Mouse (Mus musculus) brain, adult 2 months (tissue): Measurements from ENCODE around the gene Dner.
"Not testable (repeated sequence)": the region's sequence is repeated elsewhere in the genome, so short reads cannot be mapped to it uniquely, and the experiment has no call there.

Experiments
- DNase-seq: peaks from one replicate; pipeline ENCODE4 v3.0.0; 2011; ENCODE audit warnings: low read depth, low spot score

Dner gene

GRCm38 (mm10) chr1:84399671-84400070 is 296.4 kb downstream of the Dner start:
- DNase-seq = no peak

- DNase-seq = no peak
Observed at GRCm38 (mm10) chr1:84399118-84399517, 296.9 kb downstream of the Dner start.

GRCm38 (mm10) chr1:84396787-84397186 is 299.2 kb downstream of the Dner start:
- peak; percentile 54 for DNase-seq

GRCm38 (mm10) chr1:84395928-84396327 is 300.1 kb downstream of the Dner start:
- DNase-seq = no peak

- no peak for DNase-seq
Observed at GRCm38 (mm10) chr1:84390961-84391360, 305.1 kb downstream of the Dner start.

- peak; percentile 69 for DNase-seq
Observed at GRCm38 (mm10) chr1:84387616-84388015, 308.4 kb downstream of the Dner start.

- peak; percentile 72 for DNase-seq
Observed at GRCm38 (mm10) chr1:84386481-84387146, 309.4 kb downstream of the Dner start.

- no peak for DNase-seq
Observed at GRCm38 (mm10) chr1:84382709-84383108, 313.3 kb downstream of the Dner start.

- peak; percentile 31 for DNase-seq
Observed at GRCm38 (mm10) chr1:84382064-84382463, 314.0 kb downstream of the Dner start.

GRCm38 (mm10) chr1:84380895-84381294 is 315.1 kb downstream of the Dner start:
- peak; percentile 13 for DNase-seq

- DNase-seq = no peak
Observed at GRCm38 (mm10) chr1:84367733-84368132, 328.3 kb downstream of the Dner start.

- peak; percentile 60 for DNase-seq
Observed at GRCm38 (mm10) chr1:84366553-84366952, 329.5 kb downstream of the Dner start.

GRCm38 (mm10) chr1:84363967-84364366 is 332.1 kb downstream of the Dner start, which contains the start of gene Pid1:
Gene Pid1 (minus strand): TSS chr1:84364180.
- DNase-seq = peak; percentile 51

GRCm38 (mm10) chr1:84362709-84363617 is 333.1 kb downstream of the Dner start:
- DNase-seq = no peak

GRCm38 (mm10) chr1:84362209-84362608 is 333.8 kb downstream of the Dner start:
- DNase-seq = no peak

GRCm38 (mm10) chr1:84361389-84361788 is 334.6 kb downstream of the Dner start:
- DNase-seq = no peak

- DNase-seq = peak; percentile 82
Observed at GRCm38 (mm10) chr1:84359611-84360500, 336.2 kb downstream of the Dner start.

- DNase-seq = peak; percentile 60
Observed at GRCm38 (mm10) chr1:84357216-84357615, 338.8 kb downstream of the Dner start.

GRCm38 (mm10) chr1:84350262-84350661 is 345.8 kb downstream of the Dner start:
- no peak for DNase-seq

- no peak for DNase-seq
Observed at GRCm38 (mm10) chr1:84347796-84348476, 348.1 kb downstream of the Dner start.

- not testable (repeated sequence) for DNase-seq
Observed at GRCm38 (mm10) chr1:84332797-84333196, 363.2 kb downstream of the Dner start.
